In genomic region chr13:69612175-69612544, GRCm38 (mm10) we compare ENCODE assay signal across 9 mouse cellular contexts. TPM values are rescaled to one million over a fixed set of nuclear protein-coding genes. Genes with fewer than 3 reads are reported as not detected.
DNase-seq lines count a peak whose midpoint lies in the region; ATAC-seq and TF ChIP-seq lines count a peak whose summit lies in the region.
"Had no signal": no experiment of that assay in that cellular context is flagged by ENCODE, and none has a peak within 500 bp of the region (broad histone marks: within the 10 kb centered on the region; RNA-seq: fewer than 3 reads in every experiment).

No protein-coding gene starts in this region.

- no peak for TF ChIP-seq EP300 in ES-Bruce4 (IDR thresholded peaks at IDR 0.05; ENCODE audit: insufficient read depth, low read depth, low read length)
- no peak for TF ChIP-seq EP300 in liver, postnatal 0 days (IDR thresholded peaks at IDR 0.05; ENCODE audit: low read depth)

- no peak for DNase-seq in heart, adult 9 months (ENCODE audit: low spot score in 2 of 2)
- no peak for DNase-seq in liver, postnatal 0 days
- no peak for DNase-seq in gastrocnemius, postnatal 25 days
- DNase-seq in left cerebral cortex, postnatal 36 days (ENCODE audit: low spot score in 2 of 2), result no peak
- DNase-seq in left cerebral cortex, adult 8-10 months (ENCODE audit: low spot score in 2 of 2), result no peak

- peak overlapping the region; percentile 99 for H3K4me3 ChIP-seq in heart, embryonic 12.5 days
- peak overlapping the region; percentile 88 for H3K4me3 ChIP-seq in ES-Bruce4 (ENCODE audit: low read depth, low read length)
- peak overlapping the region; percentile 96 for H3K4me3 ChIP-seq in forebrain, embryonic 12.5 days (replicated peaks)
- peak overlapping the region; percentile 97 for H3K4me3 ChIP-seq in liver, postnatal 0 days (ENCODE audit: low read depth, low read length)

- peak overlapping the region; percentile 94 for H3K9ac ChIP-seq in heart, embryonic 12.5 days
- H3K9ac ChIP-seq in ES-Bruce4 (ENCODE audit: low read depth, poor library complexity, severe bottlenecking), result peak overlapping the region; percentile 87
- peak overlapping the region; percentile 68 for H3K9ac ChIP-seq in forebrain, embryonic 12.5 days
- H3K9ac ChIP-seq in liver, postnatal 0 days (replicated peaks), result peak overlapping the region; percentile 91

- under 1% methylated on average over 24 of the region's 24 CpGs for WGBS in heart, embryonic 12.5 days
- under 1% methylated on average over 24 of the region's 24 CpGs for WGBS in forebrain, embryonic 12.5 days
- WGBS in liver, postnatal 0 days (ENCODE audit: insufficient replicate concordance), result under 1% methylated on average over 24 of the region's 24 CpGs

- peaks cover 10% of the 10 kb centered on the region for H3K27me3 ChIP-seq in heart, embryonic 12.5 days (replicated peaks)
- no peaks in the 10 kb centered on the region for H3K27me3 ChIP-seq in ES-Bruce4 (ENCODE audit: control insufficient read depth, insufficient read depth, low read length, poor library complexity, severe bottlenecking)
- no peaks in the 10 kb centered on the region for H3K27me3 ChIP-seq in forebrain, embryonic 12.5 days
- H3K27me3 ChIP-seq in liver, postnatal 0 days (ENCODE audit: insufficient read depth, low read length), result no peaks in the 10 kb centered on the region
- H3K27me3 ChIP-seq: Patski had no signal

- no peak for TF ChIP-seq POLR2A in ES-Bruce4 (IDR thresholded peaks at IDR 0.05; ENCODE audit: insufficient read depth, low read length)

- no peak for ATAC-seq in heart, embryonic 12.5 days (ENCODE audit: insufficient number of reproducible peaks, low FRiP score)
- ATAC-seq in forebrain, embryonic 12.5 days (ENCODE audit: low FRiP score), result no peak
- ATAC-seq in liver, postnatal 0 days, result no peak

- intact Hi-C loops in left cerebral cortex, postnatal 36 days (cut with DNase I), result loop anchor here (5.0 to 10.0 kb wide), 4 partner anchors 60 to 1027 kb away; partner anchors contain the start of genes Fastkd3 and Mtrr

- H3K27ac ChIP-seq in heart, embryonic 12.5 days (ENCODE audit: poor library complexity, severe bottlenecking), result no peak overlapping the region; the same call in 1 of the 2 replicates
- H3K27ac ChIP-seq in ES-Bruce4 (ENCODE audit: insufficient read depth, low read length), result no peak overlapping the region
- no peak overlapping the region for H3K27ac ChIP-seq in forebrain, embryonic 12.5 days
- peak overlapping the region; percentile 44 for H3K27ac ChIP-seq in liver, postnatal 0 days (ENCODE audit: low read depth)

- H3K36me3 ChIP-seq in heart, embryonic 12.5 days, result peaks cover 39% of the 10 kb centered on the region
- H3K36me3 ChIP-seq in ES-Bruce4 (ENCODE audit: control insufficient read depth, insufficient read depth, low read length, poor library complexity, severe bottlenecking), result peaks cover 36% of the 10 kb centered on the region
- H3K36me3 ChIP-seq in forebrain, embryonic 12.5 days (replicated peaks), result peaks cover 32% of the 10 kb centered on the region
- H3K36me3 ChIP-seq in liver, postnatal 0 days (replicated peaks; ENCODE audit: insufficient read depth, low read length), result peaks cover 29% of the 10 kb centered on the region

- peak overlapping the region; percentile 98 for H3K4me2 ChIP-seq in heart, embryonic 12.5 days
- peak overlapping the region; percentile 88 for H3K4me2 ChIP-seq in forebrain, embryonic 12.5 days
- H3K4me2 ChIP-seq in liver, postnatal 0 days (ENCODE audit: low read depth, low read length), result peak overlapping the region; percentile 88

- H3K4me1 ChIP-seq in heart, embryonic 12.5 days (replicated peaks), result peaks cover 25% of the 10 kb centered on the region
- H3K4me1 ChIP-seq in ES-Bruce4 (ENCODE audit: control insufficient read depth, insufficient read depth, low read length), result peaks cover 2% of the 10 kb centered on the region
- H3K4me1 ChIP-seq in forebrain, embryonic 12.5 days, result peaks cover 20% of the 10 kb centered on the region
- H3K4me1 ChIP-seq in liver, postnatal 0 days (ENCODE audit: insufficient read depth), result peaks cover 16% of the 10 kb centered on the region

- no peak for TF ChIP-seq CTCF in ES-Bruce4 (IDR thresholded peaks at IDR 0.05; ENCODE audit: low read depth, low read length)
- no peak for TF ChIP-seq CTCF in liver, postnatal 0 days (IDR thresholded peaks at IDR 0.05; ENCODE audit: low read depth)

- no peaks in the 10 kb centered on the region for H3K9me3 ChIP-seq in heart, embryonic 12.5 days (replicated peaks)
- no peaks in the 10 kb centered on the region for H3K9me3 ChIP-seq in ES-Bruce4 (replicated peaks; ENCODE audit: control insufficient read depth, insufficient read depth, low read length, poor library complexity, severe bottlenecking)
- H3K9me3 ChIP-seq in forebrain, embryonic 12.5 days, result no peaks in the 10 kb centered on the region
- H3K9me3 ChIP-seq in liver, postnatal 0 days (ENCODE audit: low read length), result no peaks in the 10 kb centered on the region

RNA-seq across cellular contexts. Expression of gene Srd5a1, which starts 0.9 kb away (rescaled TPM):
- polyA plus RNA-seq in heart, embryonic 12.5 days (2016; fragmentation: Nextera tagmentation; extraction: Ambion mirVana), result 7.2 and 8.1 TPM in 2 replicates
- 7.3 and 7.4 TPM in 2 replicates for polyA plus RNA-seq in ES-Bruce4 (2011; ENCODE audit: insufficient read depth, insufficient read length, low read depth, missing spikeins)
- polyA plus RNA-seq in forebrain, embryonic 12.5 days (2016; fragmentation: Nextera tagmentation; extraction: Ambion mirVana), result 21.8 and 22.9 TPM in 2 replicates
- 4.7 and 5.2 TPM in 2 replicates for polyA plus RNA-seq in liver, postnatal 0 days (2015; fragmentation: Nextera tagmentation; extraction: Ambion mirVana)
- total RNA-seq in gastrocnemius, postnatal 25 days (2021), result 1 to 10 TPM in 1 of 2 experiments, under 1 TPM in 1; 0.31 to 1.1 TPM
- 10 to 100 TPM in 1 of 2 experiments, 1 to 10 TPM in 1; 8.8 to 12.5 TPM for total RNA-seq in left cerebral cortex, postnatal 36 days (2021)
- 1 to 10 TPM; 8.4 to 8.7 (median 8.5) TPM for total RNA-seq in left cerebral cortex, adult 8-10 months (2022)
